23 mouse cellular contexts compared by ENCODE assay signal in the genomic region with DNA sequence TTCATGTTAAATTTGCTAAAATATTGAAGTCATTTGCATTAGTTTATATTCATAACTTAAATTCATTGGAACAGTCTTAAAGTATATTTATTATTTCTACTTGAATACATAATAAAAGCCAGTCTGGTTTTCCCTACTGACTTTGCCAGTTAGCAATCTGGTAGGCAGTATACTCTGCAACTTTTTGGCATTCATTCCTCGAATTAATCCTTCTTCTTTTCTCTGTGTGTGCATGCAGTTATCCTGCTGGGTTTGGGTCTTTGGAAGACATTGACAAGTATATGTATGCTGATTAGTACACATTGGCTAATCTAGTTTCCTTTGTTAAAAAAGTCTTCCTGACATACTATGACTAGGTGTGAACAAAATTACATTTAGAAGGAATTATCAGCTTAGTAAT.
DNase-seq lines count a peak whose midpoint lies in the region; ATAC-seq and TF ChIP-seq lines count a peak whose summit lies in the region.
"Had no signal": no experiment of that assay in that cellular context is flagged by ENCODE, and none has a peak within 500 bp of the region (broad histone marks: within the 10 kb centered on the region; RNA-seq: fewer than 3 reads in every experiment).

No protein-coding gene starts in this region.

- H3K4me3 ChIP-seq in forebrain, embryonic 13.5 days = no peak overlapping the region
- H3K4me3 ChIP-seq in forebrain, embryonic 11.5 days (ENCODE audit: low read depth, low read length) = no peak overlapping the region
- H3K4me3 ChIP-seq in forebrain, embryonic 15.5 days = no peak overlapping the region
- H3K4me3 ChIP-seq in forebrain, embryonic 10.5 days = no peak overlapping the region
- no peak overlapping the region for H3K4me3 ChIP-seq in forebrain, postnatal 0 days (ENCODE audit: low read depth, low read length)
- H3K4me3 ChIP-seq: embryonic facial prominence, embryonic 10.5 days; embryonic facial prominence, embryonic 12.5 days had no signal

- TF ChIP-seq CTCF in brain, embryonic 14.5 days (IDR thresholded peaks at IDR 0.05; ENCODE audit: borderline replicate concordance, extremely low read depth, insufficient read depth, insufficient read length) = no peak
- TF ChIP-seq CTCF in forebrain, postnatal 0 days (IDR thresholded peaks at IDR 0.05; ENCODE audit: low read depth) = no peak

- H3K9ac ChIP-seq in forebrain, embryonic 13.5 days = no peak overlapping the region
- H3K9ac ChIP-seq in forebrain, embryonic 11.5 days (ENCODE audit: low read length) = no peak overlapping the region
- no peak overlapping the region for H3K9ac ChIP-seq in forebrain, embryonic 15.5 days (replicated peaks)
- H3K9ac ChIP-seq in forebrain, postnatal 0 days = no peak overlapping the region
- H3K9ac ChIP-seq: embryonic facial prominence, embryonic 12.5 days had no signal

- ATAC-seq in forebrain, embryonic 13.5 days = peak; percentile 72; the same call in 1 of the 2 replicates
- ATAC-seq in forebrain, embryonic 11.5 days (replicated peaks; ENCODE audit: low FRiP score) = no peak
- peak; percentile 85 for ATAC-seq in forebrain, embryonic 15.5 days (replicated peaks)
- no peak for ATAC-seq in forebrain, postnatal 0 days
- ATAC-seq: activated CD4-positive, CD25-positive, alpha-beta regulatory T cell, adult 4 months; CD4-positive, CD25-positive, alpha-beta regulatory T cell, adult 4 months; Patski had no signal

- H3K9me3 ChIP-seq in forebrain, embryonic 13.5 days (replicated peaks) = no peaks in the 10 kb centered on the region
- H3K9me3 ChIP-seq in forebrain, embryonic 11.5 days (ENCODE audit: control insufficient read depth, low read length) = no peaks in the 10 kb centered on the region
- H3K9me3 ChIP-seq in forebrain, embryonic 15.5 days = no peaks in the 10 kb centered on the region
- H3K9me3 ChIP-seq in forebrain, embryonic 10.5 days = no peaks in the 10 kb centered on the region
- H3K9me3 ChIP-seq in forebrain, postnatal 0 days (ENCODE audit: low read length) = no peaks in the 10 kb centered on the region
- H3K9me3 ChIP-seq: embryonic facial prominence, embryonic 10.5 days; embryonic facial prominence, embryonic 12.5 days had no signal

- WGBS in forebrain, embryonic 13.5 days = 47% methylated on average over 1 of the region's 1 CpGs
- 66% methylated on average over 1 of the region's 1 CpGs for WGBS in forebrain, embryonic 11.5 days
- 37% methylated on average over 1 of the region's 1 CpGs for WGBS in forebrain, embryonic 15.5 days
- WGBS in forebrain, embryonic 10.5 days = 74% methylated on average over 1 of the region's 1 CpGs
- WGBS in forebrain, postnatal 0 days = 25% methylated on average over 1 of the region's 1 CpGs

- no peak overlapping the region for H3K27ac ChIP-seq in forebrain, embryonic 13.5 days
- H3K27ac ChIP-seq in forebrain, embryonic 11.5 days (ENCODE audit: low read depth, low read length) = no peak overlapping the region
- no peak overlapping the region for H3K27ac ChIP-seq in forebrain, embryonic 15.5 days (replicated peaks)
- no peak overlapping the region for H3K27ac ChIP-seq in forebrain, embryonic 10.5 days
- no peak overlapping the region for H3K27ac ChIP-seq in forebrain, postnatal 0 days (ENCODE audit: low read depth, low read length)
- H3K27ac ChIP-seq: embryonic facial prominence, embryonic 10.5 days; embryonic facial prominence, embryonic 12.5 days had no signal

- no peaks in the 10 kb centered on the region for H3K4me1 ChIP-seq in forebrain, embryonic 13.5 days
- H3K4me1 ChIP-seq in forebrain, embryonic 11.5 days (replicated peaks; ENCODE audit: control insufficient read depth, insufficient read depth, low read length) = no peaks in the 10 kb centered on the region
- no peaks in the 10 kb centered on the region for H3K4me1 ChIP-seq in forebrain, embryonic 15.5 days
- no peaks in the 10 kb centered on the region for H3K4me1 ChIP-seq in forebrain, embryonic 10.5 days
- no peaks in the 10 kb centered on the region for H3K4me1 ChIP-seq in forebrain, postnatal 0 days (ENCODE audit: insufficient read depth)
- H3K4me1 ChIP-seq: embryonic facial prominence, embryonic 10.5 days; embryonic facial prominence, embryonic 12.5 days had no signal

- H3K27me3 ChIP-seq in forebrain, embryonic 13.5 days = no peaks in the 10 kb centered on the region
- no peaks in the 10 kb centered on the region for H3K27me3 ChIP-seq in forebrain, embryonic 11.5 days (ENCODE audit: control insufficient read depth, insufficient read depth, low read length)
- H3K27me3 ChIP-seq in forebrain, embryonic 15.5 days = no peaks in the 10 kb centered on the region
- no peaks in the 10 kb centered on the region for H3K27me3 ChIP-seq in forebrain, embryonic 10.5 days (ENCODE audit: poor library complexity, severe bottlenecking)
- H3K27me3 ChIP-seq in forebrain, postnatal 0 days (ENCODE audit: insufficient read depth, low read length) = no peaks in the 10 kb centered on the region
- H3K27me3 ChIP-seq: CH12.LX; embryonic facial prominence, embryonic 12.5 days; Patski had no signal

- DNase-seq in forebrain, embryonic 11.5 days (ENCODE audit: low spot score) = no peak
- no peak for DNase-seq in forebrain, embryonic 10.5 days (ENCODE audit: extremely low spot score, low spot score)
- peak; percentile 63 for DNase-seq in brain, embryonic 14.5 days (ENCODE audit: low read depth)
- DNase-seq in forebrain, postnatal 0 days = peak; percentile 13
- no peak for DNase-seq in urinary bladder, postnatal 4 days (ENCODE audit: low spot score in 2 of 2)
- DNase-seq: adrenal gland, adult 8-10 months; adrenal gland, postnatal 14 days; adrenal gland, postnatal 36 days; B cell, adult 2 months; cerebellum, adult 11 months; cerebellum, adult 18-20 months; cerebellum, adult 8-10 months; cerebellum, adult 9-11 months; cerebellum, postnatal 14 days had no signal

- H3K36me3 ChIP-seq in forebrain, embryonic 13.5 days (ENCODE audit: poor library complexity, severe bottlenecking) = no peaks in the 10 kb centered on the region
- no peaks in the 10 kb centered on the region for H3K36me3 ChIP-seq in forebrain, embryonic 11.5 days (ENCODE audit: control insufficient read depth, insufficient read depth, low read length)
- H3K36me3 ChIP-seq in forebrain, embryonic 15.5 days = no peaks in the 10 kb centered on the region
- H3K36me3 ChIP-seq in forebrain, embryonic 10.5 days (replicated peaks) = no peaks in the 10 kb centered on the region
- H3K36me3 ChIP-seq in forebrain, postnatal 0 days (ENCODE audit: insufficient read depth) = no peaks in the 10 kb centered on the region
- H3K36me3 ChIP-seq: embryonic facial prominence, embryonic 10.5 days; embryonic facial prominence, embryonic 12.5 days; G1E had no signal

- no peak overlapping the region for H3K4me2 ChIP-seq in forebrain, embryonic 13.5 days
- no peak overlapping the region for H3K4me2 ChIP-seq in forebrain, embryonic 11.5 days (ENCODE audit: low read depth, low read length, severe bottlenecking)
- H3K4me2 ChIP-seq in forebrain, embryonic 15.5 days (replicated peaks) = no peak overlapping the region
- H3K4me2 ChIP-seq in forebrain, postnatal 0 days (ENCODE audit: low read depth) = no peak overlapping the region
- H3K4me2 ChIP-seq: embryonic facial prominence, embryonic 12.5 days had no signal

- TF ChIP-seq POLR2A in brain, embryonic 14.5 days (IDR thresholded peaks at IDR 0.05; ENCODE audit: borderline replicate concordance, extremely low read depth, insufficient read depth, insufficient read length, poor library complexity, severe bottlenecking) = no peak

Comparison
In these comparisons a context has a peak if more than half of its experiments do, and no peak if none do; other contexts are left out.
1. ATAC-seq: peak in forebrain, embryonic 13.5 days (single experiment) and forebrain, embryonic 15.5 days (single experiment); none in forebrain, embryonic 11.5 days (single experiment) and forebrain, postnatal 0 days (single experiment).
2. DNase-seq: peak in brain, embryonic 14.5 days (single experiment) and forebrain, postnatal 0 days (single experiment); none in forebrain, embryonic 11.5 days (single experiment), forebrain, embryonic 10.5 days (single experiment) and urinary bladder, postnatal 4 days (0 of 2).